Mouse (Mus musculus): Measurements from ENCODE around the gene Zfp451.

- TF ChIP-seq CTCF (IDR thresholded peaks at IDR 0.05; ENCODE audit: extremely low read depth, insufficient read depth, insufficient read length, insufficient replicate concordance) (peak; percentile 75), POLR2A (IDR thresholded peaks at IDR 0.05; ENCODE audit: low read depth, low read length) (no peak)
Measured at GRCm38 (mm10) chr1:33742903-33743302, 71.5 kb downstream of the Zfp451 start.
